Mouse (Mus musculus) heart, embryonic 12.5 days (tissue): Measurements from ENCODE around the gene Glrx5. TPM values are rescaled to one million over a fixed set of nuclear protein-coding genes. Genes with fewer than 3 reads are reported as not detected.

Experiments used
- ATAC-seq: fragments of 200-750 bp; cut with Nextera tagmentation; 2 replicates; pipeline ENCODE4 v1.8.0; 2017; ENCODE audit warnings: moderate TSS enrichment, moderate library complexity; ENCODE audit not compliant: insufficient number of reproducible peaks, low FRiP score
- H3K27ac ChIP-seq: fragments of 300-500 bp; sonication (generic); 2 replicates; pipeline ENCODE4 v1.5.1; 2016; ENCODE audit warnings: mild to moderate bottlenecking, moderate library complexity; ENCODE audit not compliant: poor library complexity, severe bottlenecking
- H3K27me3 ChIP-seq: fragments of 300-500 bp; sonication (generic); replicated peaks from 2 replicates; pipeline ENCODE4 v1.6.1; 2016; ENCODE audit warnings: mild to moderate bottlenecking, moderate library complexity
- H3K36me3 ChIP-seq: fragments of 300-500 bp; sonication (generic); 2 replicates; pipeline ENCODE4 v1.6.1; 2016; ENCODE audit warnings: mild to moderate bottlenecking, moderate library complexity
- H3K4me1 ChIP-seq: fragments of 300-500 bp; sonication (generic); replicated peaks from 2 replicates; pipeline ENCODE4 v1.6.1; 2016; ENCODE audit warnings: mild to moderate bottlenecking
- H3K4me2 ChIP-seq: fragments of 300-500 bp; sonication (generic); 2 replicates; pipeline ENCODE4 v1.6.1; 2016; ENCODE audit warnings: mild to moderate bottlenecking, moderate library complexity
- H3K4me3 ChIP-seq: fragments of 300-500 bp; sonication (generic); 2 replicates; pipeline ENCODE4 v1.5.1; 2016; ENCODE audit warnings: mild to moderate bottlenecking
- H3K9ac ChIP-seq: fragments of 300-500 bp; sonication (generic); 2 replicates; pipeline ENCODE4 v1.6.1; 2016; ENCODE audit warnings: mild to moderate bottlenecking, moderate library complexity
- H3K9me3 ChIP-seq: fragments of 300-500 bp; sonication (generic); replicated peaks from 2 replicates; pipeline ENCODE4 v1.6.1; 2016; ENCODE audit warnings: mild to moderate bottlenecking, moderate library complexity
- WGBS: fragments of 180-500 bp; shearing (Covaris S2); methylation state at CpG from one replicate; pipeline ENCODE4 v1.1.7; 2016; 5-methylcytosine and 5-hydroxymethylcytosine counted together
- polyA plus RNA-seq: library from polyadenylated mRNA; unstranded; fragments of >200 nt; fragmentation: Nextera tagmentation; extraction: Ambion mirVana; gene quantifications from 2 replicates; pipeline ENCODE4 v1.2.1, GENCODE M21; 2016

The Glrx5 gene
- polyA plus RNA-seq, 1 experiment from 2014 or later = 206 TPM

- Histone ChIP-seq H3K27ac (peak overlapping the region; percentile 80), H3K27me3 (no peaks in the 10 kb centered on the region), H3K4me1 (peaks cover 41% of the 10 kb centered on the region), H3K4me2 (peak overlapping the region; percentile 87), H3K36me3 (peaks cover 22% of the 10 kb centered on the region), H3K9me3 (no peaks in the 10 kb centered on the region), H3K9ac (peak overlapping the region; percentile 92), H3K4me3 (peak overlapping the region; percentile 79)
- ATAC-seq = peak; percentile 23
- WGBS = 3% methylated on average over 45 of the region's 45 CpGs
Observed at GRCm38 (mm10) chr12:105032832-105033775, 616 bp downstream of the Glrx5 start.

GRCm38 (mm10) chr12:105034130-105034769 lies 1.8 kb downstream of the Glrx5 start:
- H3K36me3 ChIP-seq = peaks cover 17% of the 10 kb centered on the region
- 21% methylated on average over 14 of the region's 14 CpGs for WGBS

GRCm38 (mm10) chr12:105038211-105038610 lies 5.7 kb downstream of the Glrx5 start:
- WGBS = 77% methylated on average over 11 of the region's 11 CpGs
- no peaks in the 10 kb centered on the region for H3K9me3 ChIP-seq
- H3K27me3 ChIP-seq = no peaks in the 10 kb centered on the region
- no peak for ATAC-seq
- H3K27ac ChIP-seq = peak overlapping the region; percentile 76
- peaks cover 51% of the 10 kb centered on the region for H3K4me1 ChIP-seq
- H3K4me3 ChIP-seq = no peak overlapping the region
- peaks cover 36% of the 10 kb centered on the region for H3K36me3 ChIP-seq
- peak overlapping the region; percentile 87 for H3K4me2 ChIP-seq
- 0 out of 2 replicates have a peak overlapping the region, but pooled peaks have one; percentile 44 for H3K9ac ChIP-seq

More at GRCm38 (mm10) chr12:105034130-105034769, 1.8 kb downstream of the Glrx5 start:
- Histone ChIP-seq H3K4me3 (peak overlapping the region; percentile 79), H3K9ac (peak overlapping the region; percentile 38), H3K4me2 (peak overlapping the region; percentile 87), H3K27me3 (no peaks in the 10 kb centered on the region), H3K4me1 (peaks cover 52% of the 10 kb centered on the region), H3K9me3 (no peaks in the 10 kb centered on the region), H3K27ac (peak overlapping the region; percentile 69)
- peak; percentile 26; the same call in 1 of the 2 replicates for ATAC-seq

GRCm38 (mm10) chr12:105038918-105039317 lies 6.4 kb downstream of the Glrx5 start:
- Histone ChIP-seq H3K9me3 (no peaks in the 10 kb centered on the region), H3K36me3 (peaks cover 43% of the 10 kb centered on the region), H3K4me1 (peaks cover 45% of the 10 kb centered on the region), H3K4me2 (peak overlapping the region; percentile 87), H3K27me3 (no peaks in the 10 kb centered on the region), H3K27ac (peak overlapping the region; percentile 76), H3K9ac (peak overlapping the region; percentile 44; the same call in 1 of the 2 replicates), H3K4me3 (peak overlapping the region; percentile 9; the same call in 1 of the 2 replicates)
- ATAC-seq = peak; percentile 89
- WGBS = 37% methylated on average over 7 of the region's 7 CpGs

- peak overlapping the region; percentile 76 for H3K27ac ChIP-seq
- no peaks in the 10 kb centered on the region for H3K9me3 ChIP-seq
- peak; percentile 58 for ATAC-seq
- 36% methylated on average over 12 of the region's 12 CpGs for WGBS
- H3K4me2 ChIP-seq = peak overlapping the region; percentile 47
- H3K27me3 ChIP-seq = no peaks in the 10 kb centered on the region
- H3K36me3 ChIP-seq = peaks cover 44% of the 10 kb centered on the region
- H3K9ac ChIP-seq = 0 out of 2 replicates have a peak overlapping the region, but pooled peaks have one; percentile 38
- peaks cover 37% of the 10 kb centered on the region for H3K4me1 ChIP-seq
- peak overlapping the region; percentile 9; the same call in 1 of the 2 replicates for H3K4me3 ChIP-seq
Observed at GRCm38 (mm10) chr12:105039578-105040289, 7.2 kb downstream of the Glrx5 start.

- no peak overlapping the region for H3K4me2 ChIP-seq
- WGBS = 93% methylated on average over 7 of the region's 7 CpGs
- H3K4me1 ChIP-seq = peaks cover 30% of the 10 kb centered on the region
- no peak overlapping the region for H3K4me3 ChIP-seq
- no peak overlapping the region for H3K27ac ChIP-seq
- ATAC-seq = no peak
- H3K27me3 ChIP-seq = no peaks in the 10 kb centered on the region
- H3K9ac ChIP-seq = no peak overlapping the region
- H3K36me3 ChIP-seq = peaks cover 46% of the 10 kb centered on the region
- no peaks in the 10 kb centered on the region for H3K9me3 ChIP-seq
Observed at GRCm38 (mm10) chr12:105040950-105041349, 8.5 kb downstream of the Glrx5 start.

GRCm38 (mm10) chr12:105043081-105043480 lies 10.6 kb downstream of the Glrx5 start:
- Histone ChIP-seq H3K4me2 (no peak overlapping the region), H3K9me3 (no peaks in the 10 kb centered on the region; the same call in 1 of the 2 replicates), H3K4me1 (peaks cover 23% of the 10 kb centered on the region), H3K27me3 (no peaks in the 10 kb centered on the region), H3K36me3 (peaks cover 45% of the 10 kb centered on the region), H3K9ac (no peak overlapping the region), H3K27ac (no peak overlapping the region), H3K4me3 (no peak overlapping the region)
- 87% methylated on average over 5 of the region's 5 CpGs for WGBS
- ATAC-seq = no peak

GRCm38 (mm10) chr12:105044775-105045174 lies 12.3 kb downstream of the Glrx5 start:
- no peaks in the 10 kb centered on the region for H3K27me3 ChIP-seq
- H3K4me2 ChIP-seq = no peak overlapping the region
- H3K9ac ChIP-seq = no peak overlapping the region
- H3K36me3 ChIP-seq = peaks cover 45% of the 10 kb centered on the region
- peaks cover 6% of the 10 kb centered on the region for H3K4me1 ChIP-seq
- no peak overlapping the region for H3K27ac ChIP-seq
- no peaks in the 10 kb centered on the region; the same call in 1 of the 2 replicates for H3K9me3 ChIP-seq
- H3K4me3 ChIP-seq = no peak overlapping the region
- no peak for ATAC-seq
- 80% methylated on average over 9 of the region's 9 CpGs for WGBS

GRCm38 (mm10) chr12:105048301-105048863 lies 15.9 kb downstream of the Glrx5 start:
- no peak overlapping the region for H3K4me2 ChIP-seq
- H3K9ac ChIP-seq = no peak overlapping the region
- H3K27me3 ChIP-seq = no peaks in the 10 kb centered on the region
- no peak for ATAC-seq
- H3K36me3 ChIP-seq = peaks cover 12% of the 10 kb centered on the region
- no peak overlapping the region for H3K27ac ChIP-seq
- no peak overlapping the region for H3K4me3 ChIP-seq
- H3K9me3 ChIP-seq = no peaks in the 10 kb centered on the region; the same call in 1 of the 2 replicates
- 72% methylated on average over 17 of the region's 17 CpGs for WGBS
- no peaks in the 10 kb centered on the region for H3K4me1 ChIP-seq

GRCm38 (mm10) chr12:105049813-105050212 lies 17.3 kb downstream of the Glrx5 start:
- no peak overlapping the region for H3K27ac ChIP-seq
- ATAC-seq = no peak
- no peaks in the 10 kb centered on the region; the same call in 1 of the 2 replicates for H3K9me3 ChIP-seq
- no peak overlapping the region for H3K4me2 ChIP-seq
- H3K27me3 ChIP-seq = no peaks in the 10 kb centered on the region
- H3K4me1 ChIP-seq = no peaks in the 10 kb centered on the region
- no peak overlapping the region for H3K4me3 ChIP-seq
- peaks cover 6% of the 10 kb centered on the region; the same call in 1 of the 2 replicates for H3K36me3 ChIP-seq
- WGBS = 72% methylated on average over 12 of the region's 12 CpGs
- H3K9ac ChIP-seq = no peak overlapping the region
